Mouse (Mus musculus) midbrain, embryonic 15.5 days (tissue): ENCODE measurements at regions not wholly inside any gene's neighbourhood (a gene's known extent, or its start where the extent isn't known, plus 50 kb on each side); places are given as distances from the start of the nearest gene placed in this dataset.

ENCODE experiments used
- ATAC-seq: fragments of 200-750 bp; cut with Nextera tagmentation; replicated peaks from 2 replicates; pipeline ENCODE4 v1.8.0; 2017; ENCODE audit warnings: moderate TSS enrichment
- H3K27ac ChIP-seq: fragments of 300-500 bp; sonication (generic); 2 replicates; pipeline ENCODE4 v1.5.1; 2015; ENCODE audit warnings: mild to moderate bottlenecking, inconsistent platforms
- H3K27me3 ChIP-seq: fragments of 300-500 bp; sonication (generic); replicated peaks from 2 replicates; pipeline ENCODE4 v1.6.1; 2015; ENCODE audit warnings: inconsistent platforms
- H3K36me3 ChIP-seq: fragments of 300-500 bp; sonication (generic); replicated peaks from 2 replicates; pipeline ENCODE4 v1.6.1; 2015; ENCODE audit warnings: inconsistent platforms
- H3K4me1 ChIP-seq: fragments of 300-500 bp; sonication (generic); 2 replicates; pipeline ENCODE4 v1.6.1; 2015; ENCODE audit warnings: inconsistent platforms
- H3K4me2 ChIP-seq: fragments of 300-500 bp; sonication (generic); 2 replicates; pipeline ENCODE4 v1.6.1; 2015; ENCODE audit warnings: inconsistent platforms, mild to moderate bottlenecking, moderate library complexity
- H3K4me3 ChIP-seq: fragments of 300-500 bp; sonication (generic); 2 replicates; pipeline ENCODE4 v1.5.1; 2015; ENCODE audit warnings: mild to moderate bottlenecking, inconsistent platforms
- H3K9ac ChIP-seq: fragments of 300-500 bp; sonication (generic); 2 replicates; pipeline ENCODE4 v1.6.1; 2015; ENCODE audit warnings: mild to moderate bottlenecking, inconsistent platforms
- H3K9me3 ChIP-seq: fragments of 300-500 bp; sonication (generic); 2 replicates; pipeline ENCODE4 v1.6.1; 2016; ENCODE audit warnings: inconsistent platforms
- WGBS: fragments of 180-500 bp; shearing (Covaris S2); methylation state at CpG from one replicate; pipeline ENCODE4 v1.1.7; 2015; ENCODE audit warnings: mixed read lengths; 5-methylcytosine and 5-hydroxymethylcytosine counted together

GRCm38 (mm10) chr3:38134425-38134824 lies 350.2 kb downstream of the Ankrd50 start:
- no peak overlapping the region for H3K27ac ChIP-seq
- no peaks in the 10 kb centered on the region for H3K4me1 ChIP-seq
- WGBS: 88% methylated on average over 4 of the region's 4 CpGs
- H3K9ac ChIP-seq: no peak overlapping the region
- ATAC-seq: no peak
- H3K4me2 ChIP-seq: no peak overlapping the region
- H3K9me3 ChIP-seq: no peaks in the 10 kb centered on the region
- no peaks in the 10 kb centered on the region for H3K36me3 ChIP-seq
- H3K27me3 ChIP-seq: no peaks in the 10 kb centered on the region
- no peak overlapping the region for H3K4me3 ChIP-seq

DNA sequence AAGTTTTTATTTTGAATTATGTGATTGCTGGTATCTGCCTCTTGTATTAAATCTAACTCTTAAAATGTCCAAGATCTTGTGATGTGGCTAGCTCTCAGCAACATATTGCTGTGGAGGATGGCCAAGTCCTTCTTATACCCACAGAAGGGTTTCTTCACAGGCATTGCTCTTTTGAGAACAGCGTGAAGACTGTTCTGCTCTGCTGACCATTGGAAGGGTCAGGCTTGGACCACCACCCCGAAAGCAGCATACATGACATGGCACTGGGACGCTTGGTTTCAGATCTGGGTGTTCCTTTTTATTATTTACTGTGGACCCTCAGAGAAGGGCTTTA lies 352.8 kb downstream of the Ankrd50 start:
- 96% methylated on average over 3 of the region's 3 CpGs for WGBS

GRCm38 (mm10) chr3:38131176-38131886 lies 353.3 kb downstream of the Ankrd50 start:
- Histone ChIP-seq H3K4me1 (no peaks in the 10 kb centered on the region), H3K4me3 (no peak overlapping the region), H3K36me3 (no peaks in the 10 kb centered on the region), H3K9ac (no peak overlapping the region), H3K4me2 (no peak overlapping the region), H3K27ac (no peak overlapping the region), H3K9me3 (no peaks in the 10 kb centered on the region), H3K27me3 (no peaks in the 10 kb centered on the region)
- 92% methylated on average over 12 of the region's 12 CpGs for WGBS
- ATAC-seq: no peak

More for the DNA sequence above, 352.8 kb downstream of the Ankrd50 start:
- Histone ChIP-seq H3K4me3 (no peak overlapping the region), H3K36me3 (no peaks in the 10 kb centered on the region), H3K4me2 (no peak overlapping the region), H3K9me3 (no peaks in the 10 kb centered on the region), H3K9ac (no peak overlapping the region), H3K4me1 (no peaks in the 10 kb centered on the region), H3K27ac (no peak overlapping the region), H3K27me3 (no peaks in the 10 kb centered on the region)
- ATAC-seq: no peak

DNA sequence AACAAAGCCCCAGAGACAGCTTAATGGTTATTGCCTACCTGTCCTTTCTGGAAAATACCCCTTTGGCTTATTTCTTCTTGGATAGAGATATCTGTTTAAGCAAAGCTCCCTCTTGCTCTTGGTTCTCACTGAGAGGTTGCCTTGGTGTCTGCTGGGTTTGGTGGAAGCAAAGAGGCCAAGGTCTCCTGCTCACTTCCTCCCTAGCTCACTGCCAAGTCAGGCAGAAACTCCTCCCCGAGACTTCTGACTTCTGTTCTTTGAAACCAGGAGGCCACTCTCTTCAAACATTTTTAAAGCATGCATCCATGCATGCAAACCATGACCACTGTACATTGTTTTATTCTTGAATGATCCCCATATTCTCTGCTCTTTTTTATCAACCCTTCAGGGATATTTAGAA lies 354.6 kb downstream of the Ankrd50 start:
- Histone ChIP-seq H3K27ac (no peak overlapping the region), H3K4me1 (no peaks in the 10 kb centered on the region), H3K9ac (no peak overlapping the region), H3K4me3 (no peak overlapping the region), H3K4me2 (no peak overlapping the region), H3K9me3 (no peaks in the 10 kb centered on the region), H3K36me3 (no peaks in the 10 kb centered on the region), H3K27me3 (no peaks in the 10 kb centered on the region)
- WGBS: 54% methylated on average over 1 of the region's 1 CpGs
- no peak for ATAC-seq

- no peak overlapping the region for H3K9ac ChIP-seq
- 81% methylated on average over 2 of the region's 2 CpGs for WGBS
- no peaks in the 10 kb centered on the region for H3K36me3 ChIP-seq
- no peak for ATAC-seq
- no peak overlapping the region for H3K4me2 ChIP-seq
- no peak overlapping the region for H3K27ac ChIP-seq
- H3K4me1 ChIP-seq: no peaks in the 10 kb centered on the region
- H3K9me3 ChIP-seq: no peaks in the 10 kb centered on the region
- H3K27me3 ChIP-seq: no peaks in the 10 kb centered on the region
- H3K4me3 ChIP-seq: no peak overlapping the region
These were observed 355.5 kb downstream of the Ankrd50 start for GRCm38 (mm10) chr3:38129167-38129500.

DNA sequence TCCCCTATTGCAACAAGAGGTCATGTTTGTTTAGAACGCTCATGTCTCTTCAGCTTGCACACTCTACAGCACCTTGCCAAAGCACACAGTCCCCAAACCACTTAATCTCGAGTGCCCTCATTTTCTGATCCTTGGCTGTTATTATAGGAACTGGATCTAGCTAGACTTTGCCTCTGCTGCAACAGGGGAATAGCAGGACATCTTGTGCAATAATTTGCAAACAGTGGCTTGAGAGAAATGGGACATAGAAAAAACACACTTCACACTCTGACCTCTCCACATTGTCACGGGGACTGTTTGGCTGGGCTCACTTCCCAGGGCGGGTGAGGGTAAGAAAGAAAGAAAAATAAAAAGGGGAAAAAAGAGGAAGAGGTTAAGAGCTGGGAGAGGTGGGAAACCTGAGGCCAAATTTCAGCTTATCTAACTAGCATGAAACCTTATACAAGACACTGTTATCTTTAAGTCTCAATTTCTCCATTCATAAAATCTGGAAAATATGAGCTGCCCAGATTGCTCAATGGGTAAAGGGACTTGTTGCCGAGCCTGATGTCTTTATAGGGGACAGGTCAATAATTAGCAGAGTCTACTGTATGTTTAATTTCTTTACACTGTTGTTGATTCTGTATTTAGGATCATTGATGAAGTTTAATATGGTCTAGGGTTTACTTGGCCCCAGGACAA lies 356.0 kb downstream of the Ankrd50 start:
- H3K27me3 ChIP-seq: no peaks in the 10 kb centered on the region
- H3K9me3 ChIP-seq: no peaks in the 10 kb centered on the region
- H3K4me1 ChIP-seq: no peaks in the 10 kb centered on the region
- no peak overlapping the region for H3K4me3 ChIP-seq
- no peak overlapping the region for H3K9ac ChIP-seq
- no peak overlapping the region for H3K27ac ChIP-seq
- no peak overlapping the region for H3K4me2 ChIP-seq
- WGBS: 81% methylated on average over 5 of the region's 5 CpGs
- no peak for ATAC-seq
- no peaks in the 10 kb centered on the region for H3K36me3 ChIP-seq

DNA sequence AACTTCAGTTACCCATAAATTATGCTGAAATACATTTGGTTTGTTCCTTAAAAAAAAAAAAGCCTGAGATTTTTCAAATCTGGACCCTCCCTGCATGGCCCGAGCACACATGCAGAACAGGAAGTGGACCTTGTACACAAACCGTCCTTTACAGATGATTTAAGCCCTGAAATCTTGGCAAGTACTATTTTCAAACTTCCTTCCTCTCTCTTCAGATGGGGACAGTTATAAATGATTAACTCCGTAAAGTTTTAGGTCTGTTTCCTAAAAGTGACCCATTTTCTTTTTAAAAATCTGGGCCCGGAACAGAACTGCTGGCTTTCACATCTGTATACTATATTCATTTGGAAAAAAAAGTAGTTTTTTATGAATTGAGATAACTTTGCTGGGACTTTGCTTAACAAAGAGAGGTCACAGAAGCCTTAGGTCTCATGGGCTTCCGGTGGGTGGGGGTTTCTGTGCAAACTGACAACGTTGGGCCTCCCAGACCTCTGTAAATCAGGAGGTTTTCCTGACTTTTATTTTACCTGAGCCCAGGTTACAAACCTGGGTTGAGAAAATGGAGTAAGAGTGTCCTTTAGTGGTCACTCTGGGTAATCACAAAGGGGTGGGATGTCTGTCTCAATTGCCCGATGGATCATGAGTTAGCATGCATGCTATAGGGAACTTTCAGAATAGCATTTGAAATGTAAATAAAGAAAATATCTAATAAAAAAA lies 368.4 kb downstream of the Ankrd50 start:
- Histone ChIP-seq H3K27ac (no peak overlapping the region), H3K4me1 (no peaks in the 10 kb centered on the region), H3K9ac (no peak overlapping the region), H3K4me2 (no peak overlapping the region), H3K9me3 (no peaks in the 10 kb centered on the region), H3K27me3 (no peaks in the 10 kb centered on the region), H3K4me3 (no peak overlapping the region), H3K36me3 (no peaks in the 10 kb centered on the region)
- 69% methylated on average over 7 of the region's 7 CpGs for WGBS
- peak; percentile 50; the same call in 1 of the 2 replicates for ATAC-seq

- Histone ChIP-seq H3K4me1 (no peaks in the 10 kb centered on the region), H3K27ac (no peak overlapping the region), H3K9ac (no peak overlapping the region), H3K36me3 (no peaks in the 10 kb centered on the region), H3K9me3 (no peaks in the 10 kb centered on the region), H3K27me3 (no peaks in the 10 kb centered on the region), H3K4me2 (no peak overlapping the region), H3K4me3 (no peak overlapping the region)
- WGBS: 90% methylated on average over 3 of the region's 3 CpGs
- no peak for ATAC-seq
These were observed 372.1 kb downstream of the Ankrd50 start for GRCm38 (mm10) chr3:38112568-38112967.

- Histone ChIP-seq H3K4me3 (no peak overlapping the region), H3K9ac (no peak overlapping the region), H3K27me3 (no peaks in the 10 kb centered on the region), H3K36me3 (no peaks in the 10 kb centered on the region), H3K4me1 (no peaks in the 10 kb centered on the region), H3K9me3 (no peaks in the 10 kb centered on the region), H3K4me2 (no peak overlapping the region), H3K27ac (no peak overlapping the region)
- 77% methylated on average over 4 of the region's 4 CpGs for WGBS
- ATAC-seq: no peak
These were observed 379.4 kb downstream of the Ankrd50 start for GRCm38 (mm10) chr3:38105022-38105857.

GRCm38 (mm10) chr3:38104418-38104817 lies 380.1 kb upstream of the Gm5148 start:
- Histone ChIP-seq H3K4me3 (no peak overlapping the region), H3K27ac (no peak overlapping the region), H3K9me3 (no peaks in the 10 kb centered on the region), H3K36me3 (no peaks in the 10 kb centered on the region), H3K4me1 (no peaks in the 10 kb centered on the region), H3K4me2 (no peak overlapping the region), H3K27me3 (no peaks in the 10 kb centered on the region), H3K9ac (no peak overlapping the region)
- WGBS: 88% methylated on average over 3 of the region's 3 CpGs
- ATAC-seq: no peak

DNA sequence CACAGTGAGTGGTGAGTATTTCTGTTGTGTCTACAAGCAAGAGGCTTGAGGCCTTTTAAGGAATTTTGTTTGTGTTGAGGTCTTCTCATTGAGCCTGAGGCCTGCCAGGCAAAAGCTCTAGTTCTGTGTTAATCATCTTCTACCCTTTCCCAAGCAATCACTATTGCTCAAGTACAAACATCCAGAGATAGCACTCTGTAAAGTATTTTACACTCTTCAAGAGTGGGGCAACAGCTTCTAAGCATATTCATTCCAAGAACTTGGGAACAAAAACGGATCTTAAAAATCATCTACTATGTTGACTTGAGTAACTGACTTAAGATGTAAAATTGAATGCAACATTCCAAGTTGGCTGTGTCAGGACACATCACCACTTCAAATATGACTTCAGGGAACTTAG lies 378.7 kb upstream of the Gm5148 start:
- ATAC-seq: no peak
- Histone ChIP-seq H3K27me3 (no peaks in the 10 kb centered on the region), H3K9ac (no peak overlapping the region), H3K36me3 (no peaks in the 10 kb centered on the region), H3K4me1 (no peaks in the 10 kb centered on the region), H3K4me3 (no peak overlapping the region), H3K27ac (no peak overlapping the region), H3K4me2 (no peak overlapping the region), H3K9me3 (no peaks in the 10 kb centered on the region)
- WGBS: 86% methylated on average over 1 of the region's 1 CpGs

DNA sequence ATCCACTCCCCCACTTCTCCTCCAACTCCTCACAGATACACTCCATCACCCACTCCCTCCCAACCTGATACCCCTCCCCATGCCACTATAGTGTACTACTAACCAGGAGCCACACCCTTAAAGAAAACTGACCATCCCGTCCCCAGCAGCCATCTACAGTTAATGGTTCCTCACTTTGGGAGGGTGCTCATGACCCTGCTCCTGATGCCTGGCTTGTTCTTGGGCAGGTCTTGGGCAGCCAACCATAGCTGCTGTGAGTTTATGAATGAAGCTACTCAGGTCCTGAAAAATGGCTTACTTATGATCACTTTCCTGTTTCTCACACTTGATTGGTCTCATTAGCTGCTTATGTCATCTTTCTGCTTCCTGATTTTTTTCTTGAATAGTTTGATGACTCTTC lies 377.9 kb upstream of the Gm5148 start:
- no peak overlapping the region for H3K27ac ChIP-seq
- H3K4me3 ChIP-seq: no peak overlapping the region
- H3K36me3 ChIP-seq: no peaks in the 10 kb centered on the region
- no peaks in the 10 kb centered on the region for H3K9me3 ChIP-seq
- H3K9ac ChIP-seq: no peak overlapping the region
- ATAC-seq: no peak
- H3K27me3 ChIP-seq: no peaks in the 10 kb centered on the region
- H3K4me2 ChIP-seq: no peak overlapping the region
- no peaks in the 10 kb centered on the region for H3K4me1 ChIP-seq
- 89% methylated on average over 1 of the region's 1 CpGs for WGBS
